Mouse (Mus musculus): ENCODE measurements at regions not wholly inside any gene's neighbourhood (a gene's known extent, or its start where the extent isn't known, plus 50 kb on each side); places are given as distances from the start of the nearest gene placed in this dataset.

DNA sequence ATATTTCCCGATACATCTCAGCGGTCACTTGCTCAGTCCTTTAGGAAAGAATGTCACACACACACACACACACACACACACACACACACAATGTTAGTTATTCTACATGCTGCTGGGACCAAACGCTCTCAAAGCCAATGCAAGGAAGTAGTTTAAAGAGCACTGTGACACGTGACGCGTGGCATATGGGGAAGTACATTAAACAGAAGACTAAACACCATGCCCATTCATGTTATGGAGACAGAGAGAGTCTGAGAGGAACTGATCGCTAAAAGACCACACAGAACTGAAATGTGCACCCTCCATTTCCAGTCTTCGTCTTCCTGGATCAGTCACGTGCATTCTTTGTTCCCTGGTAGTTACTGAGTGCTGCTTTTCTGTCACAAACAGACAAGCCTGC is 53.6 kb upstream of the Cited2 start:
- no peak for DNase-seq
